Comparison of ENCODE assay signal across 15 mouse cellular contexts in the genomic region with DNA sequence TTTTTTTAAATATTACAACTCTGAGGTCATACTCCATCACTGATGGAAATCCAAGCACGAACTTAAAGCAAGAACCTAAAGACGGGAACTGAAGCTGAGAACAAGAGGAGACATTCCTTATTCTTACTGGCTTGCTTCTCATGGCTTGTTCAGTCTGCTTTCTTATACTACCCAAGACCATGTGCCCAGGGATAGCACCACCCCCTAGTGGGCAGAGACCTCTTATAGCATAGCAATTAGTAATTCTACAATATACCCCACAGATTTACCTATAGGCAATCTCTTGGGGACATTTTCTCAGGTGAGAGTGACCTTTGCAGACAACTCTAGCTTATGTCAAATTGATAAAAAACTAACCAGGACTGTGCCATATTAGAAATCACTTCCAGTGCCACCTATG.
DNase-seq lines count a peak whose midpoint lies in the region; ATAC-seq and TF ChIP-seq lines count a peak whose summit lies in the region.
"Had no signal": no experiment of that assay in that cellular context is flagged by ENCODE, and none has a peak within 500 bp of the region (broad histone marks: within the 10 kb centered on the region; RNA-seq: fewer than 3 reads in every experiment).

No protein-coding gene starts in this region.

- dilution Hi-C loops in CH12.LX (cut with MboI; ENCODE audit: extremely low pct_ligation_motif_present, extremely low pct_unique_long_range_greater_than_20kb, low sequenced_read_pairs): no loop called here

- no peak for TF ChIP-seq EP300 in heart, postnatal 0 days (IDR thresholded peaks at IDR 0.05; ENCODE audit: low read depth)
- TF ChIP-seq EP300 in CH12.LX (IDR thresholded peaks at IDR 0.05; ENCODE audit: low read length): no peak

- in situ Hi-C loops in CH12.LX (cut with MboI; ENCODE audit: low pct_ligation_motif_present, low pct_unique_long_range_greater_than_20kb, low sequenced_read_pairs): no loop called here

- no peak overlapping the region for H3K9ac ChIP-seq in heart, postnatal 0 days (replicated peaks; ENCODE audit: low read depth, low read length)
- no peak overlapping the region for H3K9ac ChIP-seq in lung, embryonic 14.5 days
- no peak overlapping the region for H3K9ac ChIP-seq in CH12.LX (ENCODE audit: insufficient read depth, low read depth)
- H3K9ac ChIP-seq: embryonic facial prominence, embryonic 12.5 days; liver, embryonic 13.5 days; neural tube, embryonic 13.5 days had no signal

- H3K79me2 ChIP-seq in CH12.LX (replicated peaks; ENCODE audit: control insufficient read depth, extremely low read depth, insufficient read depth, poor library complexity, severe bottlenecking): no peaks in the 10 kb centered on the region

- no peaks in the 10 kb centered on the region for H3K36me3 ChIP-seq in heart, postnatal 0 days (replicated peaks; ENCODE audit: control insufficient read depth, insufficient read depth, low read length)
- H3K36me3 ChIP-seq in lung, embryonic 14.5 days (ENCODE audit: insufficient read depth): no peaks in the 10 kb centered on the region
- H3K36me3 ChIP-seq in CH12.LX (replicated peaks in 1 of 2; ENCODE audit: control insufficient read depth in 1 of 2, insufficient read depth in 1 of 2, low read length in 1 of 2): no peaks in the 10 kb centered on the region
- H3K36me3 ChIP-seq: embryonic facial prominence, embryonic 12.5 days; liver, embryonic 13.5 days; neural tube, embryonic 13.5 days had no signal

- no peak overlapping the region for H3K4me3 ChIP-seq in heart, postnatal 0 days (ENCODE audit: low read depth, low read length)
- H3K4me3 ChIP-seq in lung, embryonic 14.5 days (ENCODE audit: low read depth, low read length): no peak overlapping the region
- no peak overlapping the region for H3K4me3 ChIP-seq in lung, adult 2 months (replicated peaks; ENCODE audit: extremely low read depth, low read depth, low read length)
- no peak overlapping the region for H3K4me3 ChIP-seq in CH12.LX (replicated peaks in 1 of 3; ENCODE audit: low read depth in 2 of 3, low read length in 2 of 3, poor library complexity in 1 of 3)
- H3K4me3 ChIP-seq: embryonic facial prominence, embryonic 12.5 days; liver, embryonic 13.5 days; megakaryocyte, embryonic 14.5 days; neural tube, embryonic 13.5 days had no signal

- no peak overlapping the region for H3K4me2 ChIP-seq in heart, postnatal 0 days (ENCODE audit: low read depth, low read length)
- no peak overlapping the region for H3K4me2 ChIP-seq in lung, embryonic 14.5 days
- H3K4me2 ChIP-seq in CH12.LX (ENCODE audit: insufficient read depth, low read depth, poor library complexity, severe bottlenecking): no peak overlapping the region
- H3K4me2 ChIP-seq: embryonic facial prominence, embryonic 12.5 days; liver, embryonic 13.5 days; neural tube, embryonic 13.5 days had no signal

- no peak for TF ChIP-seq POLR2A in lung, adult 2 months (IDR thresholded peaks at IDR 0.05; ENCODE audit: borderline replicate concordance, extremely low read depth, low read depth, low read length)
- no peak for TF ChIP-seq POLR2A in CH12.LX (IDR thresholded peaks at IDR 0.05; ENCODE audit: low read depth, low read length)

- H3K9me3 ChIP-seq in heart, postnatal 0 days (replicated peaks; ENCODE audit: control insufficient read depth, low read length): no peaks in the 10 kb centered on the region
- no peaks in the 10 kb centered on the region for H3K9me3 ChIP-seq in lung, embryonic 14.5 days (ENCODE audit: low read depth, low read length)
- no peaks in the 10 kb centered on the region for H3K9me3 ChIP-seq in CH12.LX (replicated peaks; ENCODE audit: low read length)
- H3K9me3 ChIP-seq: liver, embryonic 13.5 days; neural tube, embryonic 13.5 days had no signal

- TF ChIP-seq CTCF in heart, postnatal 0 days (IDR thresholded peaks at IDR 0.05; ENCODE audit: low read depth): peak; percentile 48
- TF ChIP-seq CTCF in lung, embryonic 14.5 days (IDR thresholded peaks at IDR 0.05; ENCODE audit: low read depth): peak; percentile 40
- TF ChIP-seq CTCF in lung, adult 2 months (IDR thresholded peaks at IDR 0.05; ENCODE audit: insufficient read depth, low read length): no peak
- peak in 1 of 2 experiments; percentile 43; a peak in 2 of 4 replicates for TF ChIP-seq CTCF in CH12.LX (conservative IDR thresholded peaks at IDR 0.05 in 1 of 2, IDR thresholded peaks at IDR 0.05 in 1 of 2; ENCODE audit: low read depth in 2 of 2, low read length in 2 of 2)

- TF ChIP-seq RAD21 in CH12.LX (IDR thresholded peaks at IDR 0.05; ENCODE audit: low read depth, low read length): peak; percentile 15

- H3K4me1 ChIP-seq in heart, postnatal 0 days (ENCODE audit: control insufficient read depth, insufficient read depth): peaks cover 5% of the 10 kb centered on the region; the same call in 1 of the 2 replicates
- H3K4me1 ChIP-seq in lung, embryonic 14.5 days (ENCODE audit: insufficient read depth): no peaks in the 10 kb centered on the region
- peaks cover 2% of the 10 kb centered on the region; the same call in 1 of the 2 replicates for H3K4me1 ChIP-seq in lung, adult 2 months (ENCODE audit: control insufficient read depth, insufficient read depth, low read length)
- H3K4me1 ChIP-seq in CH12.LX (ENCODE audit: control insufficient read depth in 1 of 2, insufficient read depth in 2 of 2): peaks cover 0 to 3% of the 10 kb centered on the region in 2 experiments; a peak in 1 of 4 replicates
- H3K4me1 ChIP-seq: embryonic facial prominence, embryonic 12.5 days; liver, embryonic 13.5 days; megakaryocyte, embryonic 14.5 days had no signal

- intact Hi-C loops in heart, postnatal 25 days (cut with DNase I): no loop called here

- H3K27ac ChIP-seq in heart, postnatal 0 days (ENCODE audit: low read depth): no peak overlapping the region
- no peak overlapping the region for H3K27ac ChIP-seq in lung, embryonic 14.5 days (ENCODE audit: low read depth)
- no peak overlapping the region for H3K27ac ChIP-seq in CH12.LX (ENCODE audit: insufficient read depth, low read depth)
- H3K27ac ChIP-seq: embryonic facial prominence, embryonic 12.5 days; hindbrain, postnatal 0 days; liver, embryonic 13.5 days; neural tube, embryonic 13.5 days had no signal

- DNase-seq in heart, postnatal 0 days (ENCODE audit: low spot score): peak; percentile 17
- DNase-seq in heart, postnatal 25 days (ENCODE audit: low spot score): no peak
- DNase-seq in lung, embryonic 14.5 days: peak; percentile 30
- no peak for DNase-seq in lung, adult 2 months
- DNase-seq in CH12.LX (ENCODE audit: extremely low read depth): peak; percentile 2
- no peak for DNase-seq in frontal cortex, postnatal 10 days (ENCODE audit: low spot score in 2 of 2)
- DNase-seq in gastrocnemius, postnatal 25 days: no peak
- DNase-seq: cerebellum, postnatal 25 days; left cerebral cortex, postnatal 4 days; liver, embryonic 13.5 days had no signal

- WGBS in heart, postnatal 0 days: 73% methylated on average over 2 of the region's 2 CpGs
- WGBS in lung, embryonic 14.5 days: 88% methylated on average over 2 of the region's 2 CpGs
- WGBS in lung, adult 2 months: 87% methylated on average over 2 of the region's 2 CpGs

- H3K27me3 ChIP-seq in heart, postnatal 0 days (ENCODE audit: control insufficient read depth, insufficient read depth, low read length): no peaks in the 10 kb centered on the region
- no peaks in the 10 kb centered on the region for H3K27me3 ChIP-seq in lung, embryonic 14.5 days (ENCODE audit: insufficient read depth, low read length)
- H3K27me3 ChIP-seq in CH12.LX (replicated peaks): no peaks in the 10 kb centered on the region
- H3K27me3 ChIP-seq: embryonic facial prominence, embryonic 12.5 days; liver, embryonic 13.5 days; megakaryocyte, embryonic 14.5 days; neural tube, embryonic 13.5 days had no signal

- peak; percentile 36; the same call in 1 of the 2 replicates for ATAC-seq in heart, postnatal 0 days (ENCODE audit: insufficient read depth, low read depth)
- ATAC-seq in lung, embryonic 14.5 days (ENCODE audit: insufficient read depth): no peak
- ATAC-seq in common myeloid progenitor, adult 5-6 weeks (replicated peaks; ENCODE audit: low read depth, poor library complexity, severe bottlenecking): 0 out of 2 replicates have a peak, but pooled peaks have one; percentile 32
- ATAC-seq: hindbrain, postnatal 0 days had no signal

TF ChIP-seq in CH12.LX, 34 proteins besides CTCF, POLR2A, EP300 and RAD21:
- no peak for TF ChIP-seq KAT2A (IDR thresholded peaks at IDR 0.05; ENCODE audit: insufficient replicate concordance, low read length)
- TF ChIP-seq SMC3 (IDR thresholded peaks at IDR 0.05; ENCODE audit: low read depth, low read length): no peak
- TF ChIP-seq ETS1 (conservative IDR thresholded peaks at IDR 0.05; ENCODE audit: low read depth, low read length): no peak
- TF ChIP-seq RCOR1 (conservative IDR thresholded peaks at IDR 0.05; ENCODE audit: low read depth, low read length): no peak
- TF ChIP-seq ZKSCAN1 (IDR thresholded peaks at IDR 0.05; ENCODE audit: borderline replicate concordance, low read depth, low read length): no peak
- no peak for TF ChIP-seq PAX5 (IDR thresholded peaks at IDR 0.05; ENCODE audit: low read length)

Comparison
In these comparisons a context has a peak if more than half of its experiments do, and no peak if none do; other contexts are left out.
1. DNase-seq: peak in heart, postnatal 0 days (single experiment), lung, embryonic 14.5 days (single experiment) and CH12.LX (single experiment); none in heart, postnatal 25 days (single experiment), lung, adult 2 months (single experiment), frontal cortex, postnatal 10 days (0 of 2) and gastrocnemius, postnatal 25 days (single experiment).